Mouse (Mus musculus) layer of hippocampus, adult 9-10 months (tissue): ENCODE data around the gene Fam19a1.

Experiments used
- DNase-seq: peaks from one replicate; pipeline ENCODE4 v3.0.0; 2022; ENCODE audit warnings: low spot score

The Fam19a1 gene

GRCm38 (mm10) chr6:96258651-96259050 lies 145.7 kb downstream of the Fam19a1 start:
- no peak for DNase-seq

GRCm38 (mm10) chr6:96266456-96266855 lies 153.5 kb downstream of the Fam19a1 start:
- DNase-seq, result no peak

DNA sequence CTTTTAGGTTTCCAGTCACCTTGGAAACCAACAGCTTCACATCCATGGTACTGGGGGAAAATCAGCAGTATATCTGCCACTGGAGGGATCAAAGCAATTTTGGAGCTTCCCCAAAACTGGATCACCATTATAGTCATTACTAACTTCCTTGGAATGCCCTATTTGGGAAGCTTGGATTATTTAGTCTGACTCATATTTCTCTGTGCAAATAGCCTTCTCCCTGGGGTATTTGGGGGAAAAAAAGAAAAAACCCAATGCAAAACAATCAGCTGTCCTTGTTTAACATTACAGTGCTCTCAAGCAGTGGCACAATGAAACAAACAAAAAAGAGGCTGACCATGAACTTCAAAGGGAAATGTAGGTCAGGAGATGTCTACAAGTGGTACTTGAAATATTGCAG lies 155.8 kb downstream of the Fam19a1 start:
- DNase-seq, result no peak

DNA sequence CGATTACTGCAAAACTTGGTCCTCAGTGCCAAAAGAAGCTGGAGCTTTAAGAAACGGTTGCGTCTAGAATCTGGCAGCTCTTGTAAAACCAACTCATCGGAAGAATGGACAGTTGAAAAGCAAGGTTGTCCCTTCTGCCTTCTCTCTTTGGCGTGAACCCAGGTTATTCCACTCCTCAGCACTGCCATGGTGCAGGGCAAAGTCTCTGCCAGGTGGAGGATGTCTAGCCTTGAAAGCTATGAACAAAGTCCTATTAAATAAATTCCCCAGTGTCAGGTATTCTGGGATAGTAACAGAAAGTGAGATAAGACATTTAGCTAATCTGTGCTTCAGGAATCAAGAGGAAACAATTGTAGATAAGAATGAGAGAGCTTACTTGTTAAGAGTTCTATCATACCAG lies 157.5 kb downstream of the Fam19a1 start:
- DNase-seq, result no peak

GRCm38 (mm10) chr6:96283731-96284130 lies 170.8 kb downstream of the Fam19a1 start:
- DNase-seq, result no peak

GRCm38 (mm10) chr6:96284590-96284989 lies 171.6 kb downstream of the Fam19a1 start:
- no peak for DNase-seq

DNA sequence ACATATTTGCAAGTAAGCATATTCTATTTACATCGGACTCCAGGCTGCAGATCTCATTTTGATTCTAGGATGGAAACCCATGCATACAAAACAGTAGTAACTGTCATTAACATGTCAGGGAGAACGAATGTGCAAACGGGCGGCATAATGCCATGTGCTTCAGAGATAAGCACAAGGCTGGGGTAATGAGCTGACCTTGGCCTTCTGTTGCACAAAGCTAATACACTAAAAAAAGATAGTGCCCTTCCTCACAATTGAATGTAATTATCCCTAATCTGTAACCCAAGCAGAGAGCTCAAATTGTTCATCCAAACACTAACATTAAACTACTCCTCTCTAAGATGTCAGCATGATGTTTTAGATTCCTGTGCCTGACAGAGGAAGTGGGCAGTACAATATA lies 173.3 kb downstream of the Fam19a1 start:
- DNase-seq, result no peak

GRCm38 (mm10) chr6:96287377-96287776 lies 174.4 kb downstream of the Fam19a1 start:
- no peak for DNase-seq

DNA sequence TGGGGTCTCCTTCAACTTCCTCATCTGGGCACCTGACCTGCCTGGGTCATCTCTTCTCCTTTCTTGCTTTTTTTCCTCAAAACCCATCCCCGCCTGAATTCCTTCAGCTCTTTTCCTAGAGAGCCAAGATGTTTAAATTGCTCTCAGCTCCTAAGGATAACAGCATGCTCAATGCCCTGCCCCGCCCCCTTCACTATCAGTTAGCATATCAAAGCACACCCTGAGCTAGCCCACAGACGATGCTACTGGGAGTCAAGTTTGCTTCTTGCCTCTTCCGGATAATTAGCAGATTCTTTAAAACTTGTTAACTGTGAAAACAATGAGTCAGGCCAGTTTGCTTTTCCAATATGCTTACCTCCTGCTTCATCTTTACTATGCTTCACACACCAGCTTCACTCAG lies 176.7 kb downstream of the Fam19a1 start:
- no peak for DNase-seq

DNA sequence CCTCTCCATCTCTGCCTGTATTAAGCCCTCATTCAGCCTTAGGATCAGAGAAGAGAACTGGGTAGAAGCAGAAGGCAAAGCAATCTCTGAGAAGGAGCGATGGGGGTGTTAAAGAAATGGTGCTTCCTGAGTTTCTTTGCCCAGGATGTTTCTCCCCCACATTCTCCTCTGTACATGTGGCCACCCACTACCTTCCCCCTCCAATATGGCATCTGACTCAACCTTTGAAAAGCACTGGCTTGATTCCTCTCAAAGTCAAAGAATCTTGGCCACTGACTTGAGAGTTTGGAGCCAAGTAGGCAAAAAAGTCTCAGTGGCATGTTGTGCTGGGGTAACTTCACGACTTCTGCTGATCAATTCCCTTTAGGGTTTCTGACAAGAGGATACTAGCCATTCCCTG lies 234.5 kb downstream of the Fam19a1 start:
- no peak for DNase-seq

DNA sequence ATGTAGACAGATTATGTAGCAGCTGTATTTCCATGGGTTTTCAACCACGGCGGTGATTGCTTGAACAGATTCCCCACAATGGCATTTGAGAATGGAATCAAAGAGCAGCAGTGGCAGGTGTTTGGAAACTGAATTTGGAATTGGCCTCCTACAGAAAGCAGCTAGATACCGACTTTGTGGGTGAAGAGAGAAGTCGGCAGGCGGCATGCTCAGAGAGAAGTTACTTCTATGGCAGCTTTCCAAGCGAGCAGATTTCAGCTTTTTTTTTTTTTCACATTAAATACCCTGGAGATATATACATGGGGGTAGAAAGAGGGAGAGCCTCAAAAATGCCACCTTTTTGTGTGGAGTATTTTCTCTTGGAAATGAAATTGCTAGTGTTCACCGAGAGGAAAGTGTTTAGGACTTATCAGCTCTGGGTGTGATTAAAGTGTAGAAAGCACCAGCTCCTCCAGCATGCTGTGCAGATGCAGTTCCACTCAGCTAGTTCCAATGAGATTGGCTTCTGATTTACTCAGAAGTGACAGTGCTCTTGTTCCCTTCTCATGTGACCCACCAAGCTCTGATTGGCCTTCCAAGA lies 236.6 kb downstream of the Fam19a1 start:
- DNase-seq, result peak; percentile 53

GRCm38 (mm10) chr6:96369544-96369943 lies 256.6 kb downstream of the Fam19a1 start:
- no peak for DNase-seq

GRCm38 (mm10) chr6:96372848-96373247 lies 259.9 kb downstream of the Fam19a1 start:
- DNase-seq, result no peak

GRCm38 (mm10) chr6:96373274-96373673 lies 260.3 kb downstream of the Fam19a1 start:
- DNase-seq, result no peak

GRCm38 (mm10) chr6:96376773-96377172 lies 263.8 kb downstream of the Fam19a1 start:
- no peak for DNase-seq

- DNase-seq, result no peak
Measured at GRCm38 (mm10) chr6:96379229-96379628, 266.3 kb downstream of the Fam19a1 start.

GRCm38 (mm10) chr6:96384441-96384840 lies 271.5 kb downstream of the Fam19a1 start:
- DNase-seq, result no peak

GRCm38 (mm10) chr6:96418866-96419265 lies 305.9 kb downstream of the Fam19a1 start:
- no peak for DNase-seq

GRCm38 (mm10) chr6:96419704-96420382 lies 306.9 kb downstream of the Fam19a1 start:
- DNase-seq, result no peak

- no peak for DNase-seq
Measured at GRCm38 (mm10) chr6:96420515-96420914, 307.6 kb downstream of the Fam19a1 start.

DNA sequence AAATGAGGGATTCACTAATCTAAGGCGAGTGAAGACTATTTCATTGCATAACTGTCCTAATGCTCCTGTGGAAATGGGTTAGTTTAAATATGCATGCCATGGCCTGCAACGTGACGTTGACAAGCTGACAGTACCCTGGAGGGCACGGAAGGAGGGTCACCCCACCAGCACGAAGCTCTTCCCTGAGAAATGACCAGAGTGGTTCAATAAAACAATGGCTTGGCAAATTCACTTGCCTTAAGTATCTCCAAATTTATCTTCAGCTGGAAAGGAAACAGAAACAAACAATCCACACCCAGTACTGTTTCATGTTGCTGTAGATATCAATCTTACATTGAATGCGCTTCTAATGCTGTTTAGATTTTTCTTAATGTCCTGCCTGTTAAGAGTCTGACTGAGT lies 316.4 kb downstream of the Fam19a1 start:
- DNase-seq, result no peak

DNA sequence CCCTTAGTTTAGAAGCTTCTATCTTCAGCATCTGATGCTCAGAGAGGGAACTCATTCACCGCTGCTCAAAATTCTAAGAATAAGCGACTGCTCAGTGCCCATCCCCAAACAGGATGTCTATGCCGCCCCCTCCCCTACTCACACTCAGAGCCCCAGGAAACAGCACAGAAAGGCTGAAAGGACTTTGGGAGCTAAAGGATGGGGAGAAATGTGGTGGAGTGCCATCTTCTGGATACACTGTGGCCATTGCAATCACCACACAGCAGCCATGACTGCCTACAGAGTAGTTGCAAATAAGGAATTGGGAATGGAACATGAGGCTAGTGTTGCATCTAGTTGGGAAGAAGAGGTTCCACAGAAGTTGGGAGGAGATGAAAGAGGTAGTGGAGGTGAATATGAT lies 319.4 kb downstream of the Fam19a1 start:
- no peak for DNase-seq

DNA sequence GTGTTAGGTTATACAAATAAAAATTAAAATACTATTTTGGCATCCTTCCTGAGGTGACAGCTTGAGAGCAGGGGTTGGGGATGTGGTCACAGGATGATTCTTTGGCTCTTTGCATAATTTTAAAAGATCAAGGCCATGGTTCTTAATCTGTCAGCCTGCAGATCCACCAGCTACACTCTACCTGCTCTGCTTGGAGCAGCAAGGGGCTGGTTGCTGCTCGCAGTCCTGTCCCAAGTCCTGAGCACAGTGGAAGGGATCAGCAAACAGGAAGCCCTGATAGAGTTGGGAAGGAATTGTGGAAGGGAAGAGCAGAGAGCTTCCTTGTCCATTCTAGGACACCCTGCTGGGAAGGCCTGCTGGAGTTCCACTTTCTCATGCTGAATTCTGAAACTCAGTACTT lies 320.9 kb downstream of the Fam19a1 start:
- no peak for DNase-seq

GRCm38 (mm10) chr6:96435545-96435944 lies 322.6 kb downstream of the Fam19a1 start:
- DNase-seq, result no peak
